In the genomic region with DNA sequence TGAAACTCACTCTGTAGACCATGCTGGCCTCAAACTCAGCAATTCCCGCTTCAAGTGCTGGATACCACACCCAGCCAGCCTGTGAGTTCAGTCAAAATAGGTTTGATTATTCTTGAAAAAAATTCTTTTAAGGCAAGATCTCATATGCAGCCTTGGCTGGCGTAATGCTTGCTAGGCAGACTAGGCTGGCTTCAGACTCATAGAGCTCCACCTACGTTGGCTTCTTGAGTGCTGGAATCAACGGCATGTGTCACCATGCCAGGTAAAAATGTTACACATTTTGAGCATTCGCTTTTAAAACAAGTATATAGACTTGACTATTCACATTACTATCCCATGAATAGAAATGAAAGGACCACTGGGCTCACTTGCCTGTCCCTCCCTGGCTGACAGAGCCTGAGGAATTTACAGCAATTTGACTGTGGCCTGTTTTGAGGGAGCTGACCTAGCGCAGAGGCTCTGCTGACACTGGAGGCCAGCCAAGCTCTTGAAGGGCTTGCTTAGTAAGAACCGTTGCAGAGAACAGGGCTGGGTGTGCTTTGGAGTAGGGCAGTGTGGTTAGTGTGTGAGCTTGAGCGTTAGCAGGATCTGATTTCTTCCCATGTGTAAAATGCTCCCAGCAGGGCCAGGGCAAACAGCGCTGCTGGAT, we compare ENCODE assay signal across 11 mouse cellular contexts. TPM values are rescaled to one million over a fixed set of nuclear protein-coding genes. Genes with fewer than 3 reads are reported as not detected.
DNase-seq lines count a peak whose midpoint lies in the region; ATAC-seq and TF ChIP-seq lines count a peak whose summit lies in the region.
"Had no signal": no experiment of that assay in that cellular context is flagged by ENCODE, and none has a peak within 500 bp of the region (broad histone marks: within the 10 kb centered on the region; RNA-seq: fewer than 3 reads in every experiment).

No protein-coding gene starts in this region.

- H3K36me3 ChIP-seq in embryonic facial prominence, embryonic 13.5 days: peaks cover 92% of the 10 kb centered on the region
- peaks cover 98% of the 10 kb centered on the region for H3K36me3 ChIP-seq in embryonic facial prominence, embryonic 10.5 days (replicated peaks)
- peaks cover 70% of the 10 kb centered on the region for H3K36me3 ChIP-seq in lung, embryonic 14.5 days (ENCODE audit: insufficient read depth)

- H3K9ac ChIP-seq in embryonic facial prominence, embryonic 13.5 days: no peak overlapping the region
- no peak overlapping the region for H3K9ac ChIP-seq in lung, embryonic 14.5 days
- H3K9ac ChIP-seq: midbrain, embryonic 12.5 days had no signal

- no peak for TF ChIP-seq CTCF in lung, embryonic 14.5 days (IDR thresholded peaks at IDR 0.05; ENCODE audit: low read depth)
- TF ChIP-seq CTCF in layer of hippocampus, adult 2 months (conservative IDR thresholded peaks at IDR 0.05): no peak

- ATAC-seq in embryonic facial prominence, embryonic 13.5 days (ENCODE audit: insufficient number of reproducible peaks, insufficient read depth, low FRiP score, low TSS enrichment, low read depth): no peak
- ATAC-seq in lung, embryonic 14.5 days (ENCODE audit: insufficient read depth): no peak

- no peak overlapping the region for H3K4me3 ChIP-seq in embryonic facial prominence, embryonic 13.5 days
- no peak overlapping the region for H3K4me3 ChIP-seq in embryonic facial prominence, embryonic 10.5 days
- H3K4me3 ChIP-seq in lung, embryonic 14.5 days (ENCODE audit: low read depth, low read length): no peak overlapping the region
- no peak overlapping the region for H3K4me3 ChIP-seq in layer of hippocampus, adult 2 months
- H3K4me3 ChIP-seq: midbrain, embryonic 12.5 days had no signal

- WGBS in embryonic facial prominence, embryonic 13.5 days: 90% methylated on average over 9 of the region's 9 CpGs
- WGBS in embryonic facial prominence, embryonic 10.5 days: 93% methylated on average over 9 of the region's 9 CpGs
- 87% methylated on average over 9 of the region's 9 CpGs for WGBS in lung, embryonic 14.5 days

- H3K27me3 ChIP-seq in embryonic facial prominence, embryonic 13.5 days: no peaks in the 10 kb centered on the region
- H3K27me3 ChIP-seq in embryonic facial prominence, embryonic 10.5 days (replicated peaks; ENCODE audit: low read depth, poor library complexity, severe bottlenecking): no peaks in the 10 kb centered on the region
- no peaks in the 10 kb centered on the region for H3K27me3 ChIP-seq in lung, embryonic 14.5 days (ENCODE audit: insufficient read depth, low read length)
- H3K27me3 ChIP-seq: midbrain, embryonic 12.5 days had no signal

- peaks cover 7% of the 10 kb centered on the region for H3K4me1 ChIP-seq in embryonic facial prominence, embryonic 13.5 days
- peaks cover 4% of the 10 kb centered on the region for H3K4me1 ChIP-seq in embryonic facial prominence, embryonic 10.5 days
- no peaks in the 10 kb centered on the region for H3K4me1 ChIP-seq in lung, embryonic 14.5 days (ENCODE audit: insufficient read depth)

- 0 out of 2 replicates have a peak overlapping the region, but pooled peaks have one; percentile 2 for H3K27ac ChIP-seq in embryonic facial prominence, embryonic 13.5 days
- H3K27ac ChIP-seq in embryonic facial prominence, embryonic 10.5 days (replicated peaks): no peak overlapping the region
- no peak overlapping the region for H3K27ac ChIP-seq in lung, embryonic 14.5 days (ENCODE audit: low read depth)
- H3K27ac ChIP-seq in layer of hippocampus, adult 2 months: no peak overlapping the region
- H3K27ac ChIP-seq: midbrain, embryonic 12.5 days had no signal

- H3K9me3 ChIP-seq in embryonic facial prominence, embryonic 13.5 days: no peaks in the 10 kb centered on the region
- no peaks in the 10 kb centered on the region for H3K9me3 ChIP-seq in embryonic facial prominence, embryonic 10.5 days
- H3K9me3 ChIP-seq in lung, embryonic 14.5 days (ENCODE audit: low read depth, low read length): no peaks in the 10 kb centered on the region
- H3K9me3 ChIP-seq: midbrain, embryonic 12.5 days had no signal

- DNase-seq in embryonic facial prominence, embryonic 10.5 days (ENCODE audit: low spot score): no peak
- peak; percentile 90 for DNase-seq in adipocyte (ENCODE audit: low spot score)
- DNase-seq in heart, postnatal 14 days: peak; percentile 47 to 74
- peak; percentile 17 for DNase-seq in lung, embryonic 14.5 days
- no peak for DNase-seq in natural killer cell, adult 2 months (ENCODE audit: low spot score in 2 of 2)
- DNase-seq in layer of hippocampus, adult 2 months (ENCODE audit: low spot score in 2 of 2): no peak
- no peak for DNase-seq in left cerebral cortex, postnatal 25 days (ENCODE audit: low spot score in 2 of 2)
- DNase-seq: adrenal gland, postnatal 25 days; gastrocnemius, postnatal 36 days had no signal

- H3K4me2 ChIP-seq in embryonic facial prominence, embryonic 13.5 days: no peak overlapping the region
- H3K4me2 ChIP-seq in lung, embryonic 14.5 days: no peak overlapping the region
- H3K4me2 ChIP-seq: midbrain, embryonic 12.5 days had no signal

- intact Hi-C loops in heart, postnatal 14 days (cut with DNase I): no loop called here
- intact Hi-C loops in left cerebral cortex, postnatal 25 days (cut with DNase I): no loop called here

RNA-seq across cellular contexts. Expression of gene 2310061I04Rik, which starts 6.2 kb away (rescaled TPM):
- 24.7 and 30.1 TPM in 2 replicates for polyA plus RNA-seq in embryonic facial prominence, embryonic 13.5 days (2015; fragmentation: Nextera tagmentation; extraction: Ambion mirVana)
- 27.5 and 28.6 TPM in 2 replicates for polyA plus RNA-seq in embryonic facial prominence, embryonic 10.5 days (2016; fragmentation: Nextera tagmentation; extraction: Ambion mirVana)
- 10 to 100 TPM; 83.9 to 89.3 TPM for total RNA-seq in heart, postnatal 14 days (2021)
- polyA plus RNA-seq in lung, embryonic 14.5 days (2014; fragmentation: Nextera tagmentation; extraction: Ambion mirVana): 21.0 and 25.4 TPM in 2 replicates
- total RNA-seq in layer of hippocampus, adult 2 months (2021): 10 to 100 TPM; 53.4 to 62.4 TPM
- total RNA-seq in left cerebral cortex, postnatal 25 days (2021): 10 to 100 TPM; 55.4 to 59.6 TPM

RNA-seq across cellular contexts. Expression of gene Atat1, which starts 6.4 kb away (rescaled TPM):
- 136 and 151 TPM in 2 replicates for polyA plus RNA-seq in embryonic facial prominence, embryonic 13.5 days (2015; fragmentation: Nextera tagmentation; extraction: Ambion mirVana)
- 117 and 130 TPM in 2 replicates for polyA plus RNA-seq in embryonic facial prominence, embryonic 10.5 days (2016; fragmentation: Nextera tagmentation; extraction: Ambion mirVana)
- total RNA-seq in heart, postnatal 14 days (2021): 1 to 10 TPM; 7.7 to 9.5 TPM
- 72.2 and 77.9 TPM in 2 replicates for polyA plus RNA-seq in lung, embryonic 14.5 days (2014; fragmentation: Nextera tagmentation; extraction: Ambion mirVana)
- total RNA-seq in layer of hippocampus, adult 2 months (2021): 10 to 100 TPM; 58.7 to 64.8 TPM
- 10 to 100 TPM; 53.0 to 56.1 TPM for total RNA-seq in left cerebral cortex, postnatal 25 days (2021)

RNA-seq across cellular contexts. Expression of gene Mrps18b, which starts 12.7 kb away (rescaled TPM):
- polyA plus RNA-seq in embryonic facial prominence, embryonic 13.5 days (2015; fragmentation: Nextera tagmentation; extraction: Ambion mirVana): 60.2 and 69.9 TPM in 2 replicates
- polyA plus RNA-seq in embryonic facial prominence, embryonic 10.5 days (2016; fragmentation: Nextera tagmentation; extraction: Ambion mirVana): 96.0 and 96.3 TPM in 2 replicates
- total RNA-seq in heart, postnatal 14 days (2021): 10 to 100 TPM; 47.9 to 49.0 TPM
- polyA plus RNA-seq in lung, embryonic 14.5 days (2014; fragmentation: Nextera tagmentation; extraction: Ambion mirVana): 84.5 and 89.1 TPM in 2 replicates
- 10 to 100 TPM; 36.3 to 43.0 TPM for total RNA-seq in layer of hippocampus, adult 2 months (2021)
- total RNA-seq in left cerebral cortex, postnatal 25 days (2021): 10 to 100 TPM; 35.3 to 40.1 TPM

RNA-seq across cellular contexts. Expression of gene Ppp1r10, which starts 12.8 kb away (rescaled TPM):
- 40.1 and 44.3 TPM in 2 replicates for polyA plus RNA-seq in embryonic facial prominence, embryonic 13.5 days (2015; fragmentation: Nextera tagmentation; extraction: Ambion mirVana)
- 59.7 and 61.2 TPM in 2 replicates for polyA plus RNA-seq in embryonic facial prominence, embryonic 10.5 days (2016; fragmentation: Nextera tagmentation; extraction: Ambion mirVana)
- 10 to 100 TPM; 43.4 to 49.0 TPM for total RNA-seq in heart, postnatal 14 days (2021)
- polyA plus RNA-seq in lung, embryonic 14.5 days (2014; fragmentation: Nextera tagmentation; extraction: Ambion mirVana): 36.3 and 38.5 TPM in 2 replicates
- 10 to 100 TPM; 83.2 to 83.8 TPM for total RNA-seq in layer of hippocampus, adult 2 months (2021)
- 10 to 100 TPM; 70.2 to 76.0 TPM for total RNA-seq in left cerebral cortex, postnatal 25 days (2021)

RNA-seq across cellular contexts. Expression of gene Dhx16, which starts 23.8 kb away (rescaled TPM):
- 40.9 and 53.5 TPM in 2 replicates for polyA plus RNA-seq in embryonic facial prominence, embryonic 13.5 days (2015; fragmentation: Nextera tagmentation; extraction: Ambion mirVana)
- 52.6 and 60.7 TPM in 2 replicates for polyA plus RNA-seq in embryonic facial prominence, embryonic 10.5 days (2016; fragmentation: Nextera tagmentation; extraction: Ambion mirVana)
- 10 to 100 TPM; 20.6 to 24.9 TPM for total RNA-seq in heart, postnatal 14 days (2021)
- polyA plus RNA-seq in lung, embryonic 14.5 days (2014; fragmentation: Nextera tagmentation; extraction: Ambion mirVana): 40.8 and 42.9 TPM in 2 replicates
- 10 to 100 TPM; 28.1 to 31.3 TPM for total RNA-seq in layer of hippocampus, adult 2 months (2021)
- total RNA-seq in left cerebral cortex, postnatal 25 days (2021): 10 to 100 TPM; 29.5 to 32.4 TPM

Comparison
In these comparisons a context has a peak if more than half of its experiments do, and no peak if none do; other contexts are left out.
1. DNase-seq: peak in adipocyte (single experiment), heart, postnatal 14 days (2 of 2) and lung, embryonic 14.5 days (single experiment); none in embryonic facial prominence, embryonic 10.5 days (single experiment), natural killer cell, adult 2 months (0 of 2), layer of hippocampus, adult 2 months (0 of 2) and left cerebral cortex, postnatal 25 days (0 of 2).
2. RNA of gene Atat1, which starts 6.4 kb away (total RNA-seq): 58.7 to 64.8 TPM in layer of hippocampus, adult 2 months and 53.0 to 56.1 TPM in left cerebral cortex, postnatal 25 days; 7.7 to 9.5 TPM in heart, postnatal 14 days; every median in the first group is over 4 times any median in the second.